Mouse (Mus musculus) E14TG2a.4 (cell line): ENCODE measurements at regions not wholly inside any gene's neighbourhood (a gene's known extent, or its start where the extent isn't known, plus 50 kb on each side); places are given as distances from the start of the nearest gene placed in this dataset.

ENCODE experiments used
- CTCF ChIP-seq: conservative IDR thresholded peaks from 2 replicates; pipeline ENCODE4 v1.5.1; 2014; ENCODE audit warnings: low read length
- NANOG ChIP-seq: IDR thresholded peaks from 2 replicates; pipeline ENCODE4 v1.6.1; 2014; ENCODE audit warnings: borderline replicate concordance, low read length, mixed read lengths
- POU5F1 ChIP-seq: IDR thresholded peaks from 2 replicates; pipeline ENCODE4 v1.6.1; 2014; ENCODE audit warnings: low read length, borderline replicate concordance

DNA sequence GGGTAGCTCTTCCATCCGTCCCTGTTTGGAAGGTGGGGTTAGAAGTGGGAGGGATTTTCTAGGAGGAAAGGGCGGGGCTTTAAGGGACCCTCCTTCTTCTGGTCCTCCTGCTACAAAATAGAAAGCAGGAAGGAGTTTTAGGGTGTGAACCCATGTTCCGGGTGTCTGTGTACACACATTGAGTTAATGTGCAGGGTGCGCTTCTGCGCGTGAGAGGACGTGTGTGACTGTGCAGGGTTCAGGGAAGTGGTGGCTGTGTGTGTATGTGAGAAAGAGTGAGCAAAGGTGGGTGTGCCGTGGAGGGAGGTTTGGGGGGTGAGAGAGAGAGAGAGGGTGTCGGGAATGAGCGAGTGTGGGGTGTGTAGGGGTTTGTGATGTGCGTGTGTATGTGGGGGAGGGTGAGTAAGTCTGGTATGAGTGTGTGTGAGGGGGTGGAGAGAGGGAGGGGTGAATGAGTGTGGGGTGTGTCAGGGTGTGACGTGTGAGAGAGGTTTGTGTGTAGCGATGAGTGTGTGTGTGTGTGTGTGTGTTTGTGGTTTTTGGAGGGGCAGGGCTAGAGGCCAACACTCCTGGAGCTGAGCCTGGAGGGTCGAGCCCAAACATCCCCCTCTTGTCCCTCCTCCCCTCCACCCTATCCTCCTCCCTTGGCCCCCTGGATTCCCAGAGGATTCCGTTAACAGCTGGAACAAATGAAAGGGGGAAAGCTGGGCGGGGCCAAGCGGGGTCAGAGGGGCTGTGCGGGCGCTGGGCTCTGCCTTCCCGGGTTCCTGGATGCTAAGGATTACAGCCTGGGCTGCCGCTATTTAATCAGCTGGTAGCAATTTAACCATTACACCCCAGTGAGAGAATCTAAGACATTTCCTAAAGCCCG, 95.3 kb upstream of the Med13l start:
- TF ChIP-seq CTCF, result no peak
- TF ChIP-seq NANOG, result no peak
- no peak for TF ChIP-seq POU5F1
